Mouse (Mus musculus) MEL (cell line): Measurements from ENCODE around the gene Stk40. TPM values are rescaled to one million over a fixed set of nuclear protein-coding genes. Genes with fewer than 3 reads are reported as not detected.
A peak's percentile ranks its signal among the peaks of the same experiment; 100 is the strongest.
"Not testable (repeated sequence)": the region's sequence is repeated elsewhere in the genome, so short reads cannot be mapped to it uniquely, and the experiment has no call there.

Experiments used
- DNase-seq: peaks from one replicate; pipeline ENCODE4 v3.0.0; 2011; ENCODE audit warnings: low read depth, low spot score
- H3K27ac ChIP-seq: 2 replicates; pipeline ENCODE4 v1.5.1; 2012; ENCODE audit warnings: low read depth, mild to moderate bottlenecking, control low read depth, low read length, moderate library complexity; ENCODE audit not compliant: control insufficient read depth
- H3K27me3 ChIP-seq, 2 experiments: fragments of 150-350 bp in 1 of 2; sonication (generic) in 1 of 2; 2 replicates each; pipeline ENCODE4 v1.6.1; 2012; ENCODE audit warnings: low read length in 2 of 2, mild to moderate bottlenecking in 2 of 2, improper control_type of control experiment in 1 of 2, moderate library complexity in 1 of 2; ENCODE audit not compliant: insufficient read depth in 2 of 2, control insufficient read depth in 1 of 2
- H3K36me3 ChIP-seq, 2 experiments: 2 replicates each; pipeline ENCODE4 v1.6.1; 2012 to 2014; ENCODE audit warnings: low read length in 2 of 2, improper control_type of control experiment in 1 of 2, inconsistent platforms in 1 of 2, mild to moderate bottlenecking in 1 of 2; ENCODE audit not compliant: insufficient read depth in 2 of 2, control insufficient read depth in 1 of 2
- H3K4me1 ChIP-seq, 2 experiments: fragments of 150-350 bp in 1 of 2; sonication (generic) in 1 of 2; 2 replicates each; pipeline ENCODE4 v1.6.1; 2012; ENCODE audit warnings: low read length in 2 of 2, improper control_type of control experiment in 1 of 2, mild to moderate bottlenecking in 1 of 2; ENCODE audit not compliant: insufficient read depth in 2 of 2, control insufficient read depth in 1 of 2
- H3K4me3 ChIP-seq, 2 experiments: fragments of 150-350 bp in 1 of 2; sonication (generic) in 1 of 2; 2 replicates each; pipeline ENCODE4 v1.5.1; 2012; ENCODE audit warnings: low read depth in 2 of 2, low read length in 2 of 2, mild to moderate bottlenecking in 2 of 2, moderate library complexity in 2 of 2, control low read depth in 1 of 2, improper control_type of control experiment in 1 of 2; ENCODE audit not compliant: control insufficient read depth in 1 of 2, insufficient read depth in 1 of 2
- H3K79me2 ChIP-seq: 2 replicates; pipeline ENCODE4 v1.6.1; 2012; ENCODE audit warnings: mild to moderate bottlenecking, low read length, moderate library complexity; ENCODE audit not compliant: control insufficient read depth, poor library complexity, insufficient read depth
- H3K9ac ChIP-seq: 2 replicates; pipeline ENCODE4 v1.6.1; 2012; ENCODE audit warnings: low read depth, mild to moderate bottlenecking, control low read depth, low read length, moderate library complexity; ENCODE audit not compliant: control insufficient read depth, poor library complexity, severe bottlenecking
- H3K9me3 ChIP-seq: fragments of 150-350 bp; sonication (generic); replicated peaks from 2 replicates; pipeline ENCODE4 v1.6.1; 2012; ENCODE audit warnings: mild to moderate bottlenecking, low read length, improper control_type of control experiment, moderate library complexity; ENCODE audit not compliant: insufficient read depth
- E2F4 ChIP-seq: IDR thresholded peaks from 2 replicates; pipeline ENCODE4 v1.6.1; 2011; ENCODE audit warnings: low read depth, low read length, improper control_type of control experiment, borderline replicate concordance
- GABPA ChIP-seq: IDR thresholded peaks from 2 replicates; pipeline ENCODE4 v1.6.1; 2012; ENCODE audit warnings: low read depth, mild to moderate bottlenecking, inconsistent platforms, low read length, improper control_type of control experiment, moderate library complexity
- GATA1 ChIP-seq: IDR thresholded peaks from 2 replicates; pipeline ENCODE4 v1.6.1; 2011; ENCODE audit warnings: low read depth, low read length, improper control_type of control experiment
- HCFC1 ChIP-seq: IDR thresholded peaks from 2 replicates; pipeline ENCODE4 v1.6.1; 2012; ENCODE audit warnings: low read depth, mild to moderate bottlenecking, inconsistent platforms, low read length, improper control_type of control experiment, moderate library complexity
- JUND ChIP-seq: IDR thresholded peaks from 2 replicates; pipeline ENCODE4 v1.6.1; 2011; ENCODE audit warnings: low read depth, mild to moderate bottlenecking, improper control_type of control experiment, low read length
- MAX ChIP-seq: IDR thresholded peaks from 2 replicates; pipeline ENCODE4 v1.6.1; 2011; ENCODE audit warnings: low read length, improper control_type of control experiment
- MAZ ChIP-seq: IDR thresholded peaks from 2 replicates; pipeline ENCODE4 v1.6.1; 2012; ENCODE audit warnings: low read depth, mild to moderate bottlenecking, inconsistent platforms, low read length, improper control_type of control experiment
- MEF2A ChIP-seq: IDR thresholded peaks from 2 replicates; pipeline ENCODE4 v1.6.1; 2014; ENCODE audit warnings: low read depth, mild to moderate bottlenecking, inconsistent platforms, low read length, improper control_type of control experiment; ENCODE audit not compliant: poor library complexity, insufficient replicate concordance, severe bottlenecking; ENCODE audit errors: extremely low read depth
- NELFE ChIP-seq: IDR thresholded peaks from 2 replicates; pipeline ENCODE4 v1.6.1; 2011; ENCODE audit warnings: low read depth, low read length, improper control_type of control experiment
- NRF1 ChIP-seq: IDR thresholded peaks from 2 replicates; pipeline ENCODE4 v1.6.1; 2014; ENCODE audit warnings: low read depth, mild to moderate bottlenecking, inconsistent platforms, low read length, improper control_type of control experiment, moderate library complexity; ENCODE audit not compliant: poor library complexity, insufficient read depth, severe bottlenecking
- POLR2AphosphoS2 ChIP-seq: IDR thresholded peaks from 2 replicates; pipeline ENCODE4 v1.6.1; 2011; ENCODE audit warnings: low read length, improper control_type of control experiment
- RCOR1 ChIP-seq: IDR thresholded peaks from 2 replicates; pipeline ENCODE4 v1.6.1; 2012; ENCODE audit warnings: low read depth, mild to moderate bottlenecking, inconsistent platforms, low read length, improper control_type of control experiment
- SMC3 ChIP-seq: IDR thresholded peaks from 2 replicates; pipeline ENCODE4 v1.6.1; 2011; ENCODE audit warnings: low read depth, low read length, improper control_type of control experiment
- TBP ChIP-seq: IDR thresholded peaks from 2 replicates; pipeline ENCODE4 v1.8.0; 2011; ENCODE audit warnings: low read depth, low read length, improper control_type of control experiment
- USF2 ChIP-seq, 2 experiments: IDR thresholded peaks; 2 replicates each; pipeline ENCODE4 v1.6.1; 2011 to 2012; ENCODE audit warnings: improper control_type of control experiment in 2 of 2, low read length in 2 of 2, borderline replicate concordance in 1 of 2, inconsistent platforms in 1 of 2, low read depth in 1 of 2, mild to moderate bottlenecking in 1 of 2; ENCODE audit not compliant: insufficient read depth in 1 of 2
- ZC3H11A ChIP-seq: IDR thresholded peaks from 2 replicates; pipeline ENCODE4 v1.6.1; 2012; ENCODE audit warnings: low read depth, mild to moderate bottlenecking, inconsistent platforms, low read length, improper control_type of control experiment
- ZKSCAN1 ChIP-seq: IDR thresholded peaks from 2 replicates; pipeline ENCODE4 v1.6.1; 2012; ENCODE audit warnings: low read depth, mild to moderate bottlenecking, inconsistent platforms, low read length, improper control_type of control experiment, moderate library complexity
- polyA plus RNA-seq, 2 experiments: library from polyadenylated mRNA; stranded (reverse) in 1 of 2; unstranded in 1 of 2; fragments of >175 nt in 1 of 2; fragments of >200 nt in 1 of 2; gene quantifications; 2 replicates each; pipeline versions ENCODE4 v1.2.1 to v1.2.4; 2012; ENCODE audit warnings: low replicate concordance in 2 of 2, low read depth in 1 of 2; ENCODE audit not compliant: insufficient read length in 2 of 2, insufficient read depth in 1 of 2, missing spikeins in 1 of 2
- total RNA-seq: library from RNA; depleted of rRNA; stranded (reverse); fragments of 300-350 nt; gene quantifications from 2 replicates; pipeline ENCODE4 v1.2.3, GENCODE M21; 2012

Stk40 gene
- total and polyA plus RNA-seq, 3 experiments = 16.8 to 270 (median 79.4) TPM

DNA sequence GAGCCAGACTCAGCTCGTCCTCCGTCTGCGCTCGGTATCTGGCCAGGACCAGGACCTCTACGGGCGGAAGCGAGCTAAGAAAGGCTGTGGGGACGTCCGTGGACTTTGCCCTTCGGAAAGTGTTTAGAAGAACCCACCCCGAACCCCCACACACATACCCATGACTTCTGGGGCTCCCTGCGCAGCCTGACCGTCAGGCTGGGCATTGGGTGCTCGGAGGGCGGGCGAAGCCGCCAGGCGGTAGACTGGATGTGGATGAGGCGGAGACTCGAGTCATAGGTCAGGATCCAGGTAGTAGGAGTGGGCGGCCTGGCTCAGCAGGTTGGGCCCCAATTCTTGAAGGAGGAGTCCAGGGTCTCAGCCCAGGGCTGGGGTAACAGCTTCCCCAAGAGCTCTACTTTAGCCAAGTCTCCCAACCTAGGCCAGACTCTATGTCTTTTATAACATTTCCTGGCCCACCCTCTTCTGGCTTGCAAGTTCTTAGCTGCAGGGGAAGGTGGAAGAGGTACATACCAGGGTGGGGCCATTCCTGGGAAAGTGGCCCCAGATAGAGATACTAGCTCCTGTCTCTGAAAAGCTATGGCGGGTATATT, 59.4 kb downstream of the Stk40 start, which contains the start of gene Sh3d21:
Sh3d21 (minus strand) TSS at position 425 of the 593 bp plus-strand sequence.
- no peaks in the 10 kb centered on the region for H3K9me3 ChIP-seq
- H3K27ac ChIP-seq = peak within 1 kb of the TSS; percentile 36
- H3K27me3 ChIP-seq = no peaks in the 10 kb centered on the region
- DNase-seq = no peak
- H3K36me3 ChIP-seq = peaks cover 7 to 12% of the 10 kb centered on the region in 2 experiments
- peak within 1 kb of the TSS; percentile 63 to 69 for H3K4me3 ChIP-seq
- H3K4me1 ChIP-seq = peaks cover 0 to 9% of the 10 kb centered on the region in 2 experiments; a peak in 1 of 4 replicates
- TF ChIP-seq ZC3H11A (no peak), GABPA (no peak), MAZ (no peak), NRF1 (0 out of 2 replicates have a peak, but pooled peaks have one; percentile 17), POLR2AphosphoS2 (peak; percentile 85; the same call in 1 of the 2 replicates), TBP (no peak), JUND (no peak), GATA1 (no peak), MAX (no peak), RCOR1 (no peak), ZKSCAN1 (0 out of 2 replicates have a peak, but pooled peaks have one; percentile 6), USF2 (IDR thresholded peaks at IDR 0.05; ENCODE audit: borderline replicate concordance in 1 of 2, insufficient read depth in 1 of 2, low read depth in 1 of 2, low read length in 2 of 2) (no peak), MEF2A (no peak), SMC3 (no peak), E2F4 (no peak), HCFC1 (peak; percentile 10; the same call in 1 of the 2 replicates), NELFE (0 out of 2 replicates have a peak, but pooled peaks have one; percentile 2)
- H3K79me2 ChIP-seq = peaks cover 2% of the 10 kb centered on the region; the same call in 1 of the 2 replicates
- peak within 1 kb of the TSS; percentile 85 for H3K9ac ChIP-seq

DNA sequence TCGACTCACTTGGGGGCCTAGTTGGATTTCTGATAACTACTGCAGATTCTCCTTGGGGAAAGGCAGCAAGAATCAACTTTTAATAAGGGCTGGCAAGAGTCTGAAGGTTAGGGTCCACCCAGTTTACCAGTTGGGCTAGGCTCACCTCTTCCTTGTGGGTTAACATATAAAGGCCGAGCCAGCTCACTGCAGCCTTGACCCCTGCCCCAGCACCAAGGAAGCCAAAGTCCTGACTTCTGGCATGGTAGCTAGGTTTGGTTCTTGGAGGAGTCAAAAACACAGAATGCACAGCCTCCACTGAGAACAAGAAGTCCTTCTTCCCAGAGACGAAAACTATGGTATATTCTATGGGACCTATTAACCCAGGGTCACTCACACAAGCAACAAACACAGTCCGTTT, 59.9 kb downstream of the Stk40 start:
- Histone ChIP-seq H3K9me3 (no peaks in the 10 kb centered on the region), H3K79me2 (peaks cover 2% of the 10 kb centered on the region; the same call in 1 of the 2 replicates), H3K36me3 (peaks cover 7 to 14% of the 10 kb centered on the region in 2 experiments), H3K27ac (no peak overlapping the region), H3K4me1 (peaks cover 0 to 9% of the 10 kb centered on the region in 2 experiments; a peak in 2 of 4 replicates), H3K9ac (peak overlapping the region; percentile 85), H3K4me3 (peak overlapping the region in 1 of 2 experiments; percentile 63; a peak in 2 of 4 replicates), H3K27me3 (no peaks in the 10 kb centered on the region)
- no peak for TF ChIP-seq TBP
- no peak for TF ChIP-seq E2F4
- no peak for DNase-seq

DNA sequence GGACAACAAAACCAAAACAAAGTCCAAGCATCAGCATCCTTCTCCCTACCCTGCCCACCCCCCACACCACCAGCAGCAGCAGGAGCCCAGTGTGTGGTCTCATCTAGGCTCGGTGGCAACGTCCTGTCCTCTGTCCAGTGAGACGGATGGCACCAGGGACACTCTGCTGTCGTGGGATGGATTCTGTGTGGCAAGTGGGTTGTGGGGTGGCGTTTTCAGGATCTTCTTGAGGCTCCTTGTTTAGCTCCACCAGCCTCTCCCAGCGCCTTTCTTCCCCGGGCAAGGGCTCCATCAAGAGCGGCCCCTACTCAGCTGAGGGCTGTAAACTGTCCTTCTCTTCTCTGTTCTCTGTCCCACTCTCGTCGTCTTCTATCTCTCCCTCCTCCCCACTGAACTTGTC, 61.3 kb downstream of the Stk40 start:
- H3K79me2 ChIP-seq, H3K9me3 ChIP-seq, H3K4me1 ChIP-seq, H3K9ac ChIP-seq, H3K27ac ChIP-seq, H3K27me3 ChIP-seq, DNase-seq, H3K4me3 ChIP-seq: not testable (repeated sequence)
- peaks cover 7 to 22% of the 10 kb centered on the region in 2 experiments for H3K36me3 ChIP-seq
